Mouse (Mus musculus) thymus, adult 2 months (tissue): ENCODE data around the gene Zfp26. TPM values are rescaled to one million over a fixed set of nuclear protein-coding genes. Genes with fewer than 3 reads are reported as not detected.

Experiments used
- DNase-seq: peaks from one replicate; pipeline ENCODE4 v3.0.0; 2021
- H3K27ac ChIP-seq: fragments of 200-500 bp; 2 replicates; pipeline ENCODE4 v1.5.1; 2012; ENCODE audit warnings: low read length, control low read depth; ENCODE audit not compliant: control insufficient read depth, insufficient read depth
- H3K27me3 ChIP-seq: fragments of 200-500 bp; 2 replicates; pipeline ENCODE4 v1.6.1; 2012; ENCODE audit warnings: mild to moderate bottlenecking, low read length, moderate library complexity, mixed read lengths; ENCODE audit not compliant: control insufficient read depth, insufficient read depth
- H3K36me3 ChIP-seq: fragments of 200-500 bp; 2 replicates; pipeline ENCODE4 v1.6.1; 2012; ENCODE audit warnings: mild to moderate bottlenecking, low read length, moderate library complexity; ENCODE audit not compliant: control insufficient read depth, insufficient read depth
- H3K4me1 ChIP-seq: fragments of 200-500 bp; replicated peaks from 2 replicates; pipeline ENCODE4 v1.6.1; 2012; ENCODE audit warnings: low read length; ENCODE audit not compliant: control insufficient read depth, insufficient read depth
- H3K4me3 ChIP-seq: fragments of 200-500 bp; 2 replicates; pipeline ENCODE4 v1.5.1; 2012; ENCODE audit warnings: mild to moderate bottlenecking, low read length, control low read depth, moderate library complexity; ENCODE audit not compliant: control insufficient read depth, insufficient read depth
- CTCF ChIP-seq: fragments of 200-500 bp; IDR thresholded peaks from 2 replicates; pipeline ENCODE4 v1.5.1; 2012; ENCODE audit warnings: mild to moderate bottlenecking, control low read depth, low read length, moderate library complexity, borderline replicate concordance; ENCODE audit not compliant: control insufficient read depth, poor library complexity, insufficient read depth; ENCODE audit errors: extremely low read depth
- POLR2A ChIP-seq: fragments of 200-500 bp; IDR thresholded peaks from 2 replicates; pipeline ENCODE4 v1.6.1; 2012; ENCODE audit warnings: mild to moderate bottlenecking, low read length, control low read depth, moderate library complexity; ENCODE audit not compliant: control insufficient read depth, poor library complexity, insufficient read depth; ENCODE audit errors: extremely low read depth
- WGBS: fragments of 180-500 bp; shearing (Covaris S2); methylation state at CpG from one replicate; pipeline ENCODE4 v1.1.7; 2018; 5-methylcytosine and 5-hydroxymethylcytosine counted together
- polyA plus RNA-seq: library from polyadenylated mRNA; depleted of rRNA; stranded (reverse); fragments of >200 nt; gene quantifications from 2 replicates; pipeline ENCODE4 v1.2.3, GENCODE M21; 2012; rRNA removed

The Zfp26 gene
- polyA plus RNA-seq, result 5.2 and 5.6 TPM in 2 replicates

GRCm38 (mm10) chr9:20459377-20460317 is at the start of gene Zfp26:
Zfp26 (minus strand) TSS chr9:20460162.
- under 1% methylated on average over 48 of the region's 48 CpGs for WGBS
- peaks cover 2% of the 10 kb centered on the region; the same call in 1 of the 2 replicates for H3K4me1 ChIP-seq
- H3K27me3 ChIP-seq, result no peaks in the 10 kb centered on the region
- H3K4me3 ChIP-seq, result peak within 1 kb of the TSS; percentile 89
- H3K36me3 ChIP-seq, result peaks cover 8% of the 10 kb centered on the region
- TF ChIP-seq POLR2A, result peak; percentile 34; the same call in 1 of the 2 replicates
- no peak for TF ChIP-seq CTCF
- H3K27ac ChIP-seq, result peak within 1 kb of the TSS; percentile 80
- DNase-seq, result peak; percentile 75

DNA sequence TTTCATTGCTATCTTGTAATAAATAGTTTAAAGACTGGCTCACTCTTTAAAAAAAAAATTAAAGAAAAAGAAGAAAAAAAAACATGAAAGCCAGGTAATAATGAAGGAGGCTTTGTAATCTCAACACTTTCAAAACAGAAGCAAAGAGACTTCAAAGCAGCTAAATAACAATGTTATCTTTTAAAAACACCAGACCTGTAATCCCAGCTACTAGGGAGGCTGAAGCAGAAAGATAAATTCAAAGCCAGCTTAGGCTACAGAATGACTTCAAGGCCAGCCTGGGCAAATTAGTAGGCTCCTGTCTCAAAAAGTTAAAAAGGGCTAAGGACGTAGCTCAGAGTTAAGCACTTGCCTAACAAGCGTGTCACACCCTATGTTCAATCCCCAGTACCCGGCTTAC is 49.7 kb upstream of the Zfp26 start:
- DNase-seq, result no peak
- TF ChIP-seq CTCF, result no peak
- TF ChIP-seq POLR2A, result no peak
- WGBS, result 100% methylated on average over 3 of the region's 3 CpGs
- Histone ChIP-seq H3K36me3 (peaks cover 34% of the 10 kb centered on the region), H3K27me3 (no peaks in the 10 kb centered on the region), H3K27ac (no peak overlapping the region), H3K4me3 (no peak overlapping the region), H3K4me1 (no peaks in the 10 kb centered on the region)

- Histone ChIP-seq H3K27ac (no peak overlapping the region), H3K4me1 (no peaks in the 10 kb centered on the region), H3K36me3 (peaks cover 70% of the 10 kb centered on the region), H3K27me3 (no peaks in the 10 kb centered on the region), H3K4me3 (no peak overlapping the region)
- 97% methylated on average over 5 of the region's 5 CpGs for WGBS
- no peak for DNase-seq
- TF ChIP-seq POLR2A, result no peak
- no peak for TF ChIP-seq CTCF
Measured at GRCm38 (mm10) chr9:20504801-20505200, 44.8 kb upstream of the Zfp26 start.

DNA sequence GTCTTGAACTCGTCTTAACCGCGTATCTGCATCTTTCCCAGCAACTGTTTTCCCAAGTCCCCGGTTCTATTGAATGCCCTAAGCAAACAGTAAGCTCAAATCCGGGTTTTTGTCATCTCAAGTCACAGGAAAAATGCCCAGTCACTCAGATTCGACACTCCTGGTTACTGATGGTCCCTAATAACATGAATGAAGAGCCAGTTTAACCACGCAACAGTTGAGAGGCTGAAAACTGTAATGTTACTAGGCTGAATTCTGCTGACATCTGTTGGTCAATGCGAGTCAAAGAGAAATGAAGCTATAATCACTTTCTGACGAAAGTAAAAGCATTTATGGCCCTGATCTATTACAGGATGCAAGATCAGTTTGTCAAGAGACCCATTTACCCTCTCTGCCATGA is 33.3 kb upstream of the Zfp26 start:
- Histone ChIP-seq H3K4me1 (no peaks in the 10 kb centered on the region), H3K4me3 (peak overlapping the region; percentile 94; the same call in 1 of the 2 replicates), H3K27ac (no peak overlapping the region; the same call in 1 of the 2 replicates), H3K27me3 (no peaks in the 10 kb centered on the region), H3K36me3 (peaks cover 9% of the 10 kb centered on the region)
- no peak for DNase-seq
- WGBS, result 2% methylated on average over 9 of the region's 9 CpGs
- TF ChIP-seq CTCF (no peak), POLR2A (no peak)

GRCm38 (mm10) chr9:20492527-20493233 is 32.7 kb upstream of the Zfp26 start, which contains the start of gene Zfp426:
Zfp426 (minus strand) TSS chr9:20492746.
- under 1% methylated on average over 40 of the region's 40 CpGs for WGBS
- Histone ChIP-seq H3K36me3 (peaks cover 5% of the 10 kb centered on the region), H3K27ac (peak within 1 kb of the TSS; percentile 92), H3K27me3 (no peaks in the 10 kb centered on the region), H3K4me3 (peak within 1 kb of the TSS; percentile 94), H3K4me1 (no peaks in the 10 kb centered on the region)
- 0 out of 2 replicates have a peak, but pooled peaks have one; percentile 55 for TF ChIP-seq CTCF
- TF ChIP-seq POLR2A, result peak; percentile 84
- DNase-seq, result peak; percentile 85

DNA sequence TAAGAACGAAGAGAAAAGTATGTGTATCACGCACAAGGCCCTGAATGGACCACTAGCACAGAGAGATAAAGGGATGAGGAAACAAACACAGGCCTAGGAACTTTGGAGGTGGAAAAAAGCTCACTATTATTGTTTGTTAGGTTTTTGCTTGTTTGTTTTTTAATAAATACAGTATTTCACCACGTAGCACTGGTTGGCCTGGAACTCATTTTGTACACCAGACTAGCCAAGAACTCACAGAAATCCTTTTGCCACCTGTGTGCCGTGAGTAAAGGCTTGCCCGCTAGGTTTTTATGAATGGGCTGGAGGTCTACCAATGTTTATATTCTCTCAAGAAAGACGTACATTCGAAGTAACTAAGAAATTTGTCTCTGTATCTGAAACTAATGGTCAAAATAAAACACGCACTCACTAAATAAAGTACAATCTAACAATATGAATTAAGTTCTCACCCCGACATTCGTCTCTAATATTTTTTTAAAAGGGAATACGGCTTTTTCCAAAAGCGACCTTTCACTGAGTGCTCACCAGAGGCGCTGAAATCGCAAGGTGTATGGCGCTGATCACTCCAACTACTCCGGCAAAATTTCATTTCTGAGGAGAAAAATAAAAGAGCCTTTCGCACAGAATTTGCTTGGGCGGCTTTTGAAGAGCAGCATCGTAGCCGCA is 32.0 kb upstream of the Zfp26 start:
- no peak for DNase-seq
- no peaks in the 10 kb centered on the region for H3K27me3 ChIP-seq
- no peaks in the 10 kb centered on the region for H3K4me1 ChIP-seq
- H3K27ac ChIP-seq, result peak overlapping the region; percentile 92
- peak overlapping the region; percentile 94 for H3K4me3 ChIP-seq
- WGBS, result 9% methylated on average over 20 of the region's 20 CpGs
- peaks cover 2% of the 10 kb centered on the region for H3K36me3 ChIP-seq
- TF ChIP-seq CTCF (no peak), POLR2A (no peak)
